Mouse (Mus musculus) liver, adult 2 months (tissue): ENCODE measurements at regions not wholly inside any gene's neighbourhood (a gene's known extent, or its start where the extent isn't known, plus 50 kb on each side); places are given as distances from the start of the nearest gene placed in this dataset.

ENCODE experiments used
- CTCF ChIP-seq: fragments of 200-500 bp; IDR thresholded peaks from 2 replicates; pipeline ENCODE4 v1.5.1; 2011; ENCODE audit warnings: low read depth, low read length, control low read depth
- POLR2A ChIP-seq: fragments of 200-500 bp; IDR thresholded peaks from 2 replicates; pipeline ENCODE4 v1.6.1; 2011; ENCODE audit warnings: low read length, control low read depth; ENCODE audit not compliant: insufficient read depth; ENCODE audit errors: extremely low read depth

DNA sequence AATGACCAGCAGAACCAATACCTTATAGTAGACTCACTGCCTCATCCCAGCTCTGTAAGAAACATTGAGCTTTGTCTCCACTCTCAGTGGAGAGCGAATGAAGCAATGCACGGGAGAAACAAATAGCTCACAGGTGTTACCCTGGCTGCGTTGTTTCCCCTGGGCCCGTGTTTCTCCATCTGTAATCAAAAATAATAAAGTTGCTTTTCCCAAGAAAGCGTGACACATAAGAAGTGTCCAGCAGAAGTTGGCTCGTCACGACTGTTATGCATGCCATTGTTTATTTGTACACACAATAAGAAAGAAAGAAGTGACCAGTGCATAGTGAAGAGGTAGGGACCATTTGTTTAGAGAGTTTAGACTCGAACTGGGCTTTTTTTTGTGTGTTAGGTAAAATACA is 171.3 kb upstream of the Frmd6 start:
- TF ChIP-seq POLR2A (no peak), CTCF (no peak)
